ENCODE assay signal across 7 mouse cellular contexts in genomic region chr1:160791381-160792155, GRCm38 (mm10). TPM values are rescaled to one million over a fixed set of nuclear protein-coding genes. Genes with fewer than 3 reads are reported as not detected.
DNase-seq lines count a peak whose midpoint lies in the region; ATAC-seq lines count a peak whose summit lies in the region.

No protein-coding gene starts in this region.

- H3K27me3 ChIP-seq in heart, embryonic 12.5 days (replicated peaks) = no peaks in the 10 kb centered on the region
- H3K27me3 ChIP-seq in neural tube, embryonic 11.5 days (ENCODE audit: control insufficient read depth, insufficient read depth, low read length) = no peaks in the 10 kb centered on the region

- peaks cover 6% of the 10 kb centered on the region for H3K4me1 ChIP-seq in heart, embryonic 12.5 days (replicated peaks)
- H3K4me1 ChIP-seq in neural tube, embryonic 11.5 days (ENCODE audit: control insufficient read depth, insufficient read depth, low read length) = 0 out of 2 replicates have a peak, but pooled peaks cover 3% of the 10 kb centered on the region

- DNase-seq in spleen, postnatal 36 days (ENCODE audit: low spot score in 2 of 2) = peak; percentile 24 to 41
- DNase-seq in spleen, postnatal 10 days (ENCODE audit: low spot score in 2 of 2) = no peak
- peak; percentile 70 for DNase-seq in liver
- no peak for DNase-seq in neural tube, embryonic 11.5 days (ENCODE audit: low spot score)
- no peak for DNase-seq in layer of hippocampus, adult 8-10 months (ENCODE audit: low spot score in 2 of 2)

- H3K36me3 ChIP-seq in heart, embryonic 12.5 days = no peaks in the 10 kb centered on the region
- H3K36me3 ChIP-seq in neural tube, embryonic 11.5 days (ENCODE audit: control insufficient read depth, insufficient read depth, low read length) = no peaks in the 10 kb centered on the region

- H3K4me3 ChIP-seq in heart, embryonic 12.5 days = peak overlapping the region; percentile 91
- peak overlapping the region; percentile 90 for H3K4me3 ChIP-seq in neural tube, embryonic 11.5 days (ENCODE audit: low read depth, low read length)

- no peaks in the 10 kb centered on the region for H3K9me3 ChIP-seq in heart, embryonic 12.5 days (replicated peaks)
- no peaks in the 10 kb centered on the region for H3K9me3 ChIP-seq in neural tube, embryonic 11.5 days (ENCODE audit: control insufficient read depth, low read length)

- WGBS in heart, embryonic 12.5 days = 6% methylated on average over 20 of the region's 20 CpGs
- WGBS in neural tube, embryonic 11.5 days = 11% methylated on average over 20 of the region's 20 CpGs

- peak overlapping the region; percentile 87 for H3K9ac ChIP-seq in heart, embryonic 12.5 days
- H3K9ac ChIP-seq in neural tube, embryonic 11.5 days (ENCODE audit: low read length) = peak overlapping the region; percentile 84

- peak overlapping the region; percentile 75 for H3K4me2 ChIP-seq in heart, embryonic 12.5 days
- peak overlapping the region; percentile 95 for H3K4me2 ChIP-seq in neural tube, embryonic 11.5 days (ENCODE audit: low read depth)

- peak overlapping the region; percentile 88 for H3K27ac ChIP-seq in heart, embryonic 12.5 days (ENCODE audit: poor library complexity, severe bottlenecking)
- no peak overlapping the region for H3K27ac ChIP-seq in neural tube, embryonic 11.5 days (ENCODE audit: low read depth, low read length)

- peak; percentile 27 for ATAC-seq in common myeloid progenitor, adult 5-6 weeks (replicated peaks; ENCODE audit: low read depth, poor library complexity, severe bottlenecking)
- ATAC-seq in heart, embryonic 12.5 days (ENCODE audit: insufficient number of reproducible peaks, low FRiP score) = peak; percentile 60
- ATAC-seq in neural tube, embryonic 11.5 days (ENCODE audit: insufficient read depth, low FRiP score, low TSS enrichment) = peak; percentile 18

RNA-seq across cellular contexts. Expression of gene Rabgap1l, which starts 1.4 kb away (rescaled TPM):
- total RNA-seq in common myeloid progenitor, adult 5-6 weeks (2017) = 220 and 304 TPM in 2 replicates
- polyA plus RNA-seq in heart, embryonic 12.5 days (2016; fragmentation: Nextera tagmentation; extraction: Ambion mirVana) = 79.7 and 81.0 TPM in 2 replicates
- 12.7 and 14.1 TPM in 2 replicates for polyA plus RNA-seq in neural tube, embryonic 11.5 days (2014; fragmentation: Nextera tagmentation; extraction: Ambion mirVana)
- 100 to 1,000 TPM; 230 to 257 (median 248) TPM for total RNA-seq in layer of hippocampus, adult 8-10 months (2022)

Comparison
In these comparisons a context has a peak if more than half of its experiments do, and no peak if none do; other contexts are left out.
1. DNase-seq: peak in spleen, postnatal 36 days (2 of 2) and liver (single experiment); none in spleen, postnatal 10 days (0 of 2), neural tube, embryonic 11.5 days (single experiment) and layer of hippocampus, adult 8-10 months (0 of 2).
2. Peak in every context shown above with its lines, with median percentiles within 50 percentile points of each other: ATAC-seq.